ENCODE assay signal across 18 mouse cellular contexts in the genomic region with DNA sequence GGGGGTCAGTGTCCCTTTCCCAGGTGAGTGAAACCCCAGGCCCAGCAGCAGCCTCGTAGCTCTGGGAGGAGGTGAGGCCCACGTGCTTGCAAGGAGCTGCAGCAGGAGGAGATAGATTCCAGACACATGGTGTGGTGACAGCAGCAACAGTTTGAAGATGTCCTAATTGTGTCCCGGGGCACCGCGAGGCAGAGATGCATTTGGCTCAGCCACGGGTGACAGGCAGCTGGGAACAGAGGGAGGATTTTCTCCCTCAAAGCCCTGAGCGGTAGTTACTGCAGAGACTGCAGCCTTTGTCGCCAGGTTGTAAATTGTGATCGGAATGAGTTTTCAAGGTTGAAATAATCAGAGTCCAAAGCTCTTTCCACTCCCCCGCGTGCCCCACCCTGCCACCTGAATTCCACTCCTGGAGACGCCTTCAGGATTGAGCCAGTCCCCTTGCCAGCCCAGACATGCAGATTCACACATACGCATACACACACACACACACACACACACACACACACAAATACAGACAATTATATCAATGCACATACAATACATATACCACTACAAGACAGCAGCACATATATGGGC.
DNase-seq lines count a peak whose midpoint lies in the region; ATAC-seq and TF ChIP-seq lines count a peak whose summit lies in the region.
"Had no signal": no experiment of that assay in that cellular context is flagged by ENCODE, and none has a peak within 500 bp of the region (broad histone marks: within the 10 kb centered on the region; RNA-seq: fewer than 3 reads in every experiment).

No protein-coding gene starts in this region.

- H3K9ac ChIP-seq in hindbrain, postnatal 0 days (replicated peaks; ENCODE audit: low read length), result no peak overlapping the region
- H3K9ac ChIP-seq in hindbrain, embryonic 11.5 days (ENCODE audit: low read depth, low read length), result no peak overlapping the region
- H3K9ac ChIP-seq in midbrain, postnatal 0 days (replicated peaks; ENCODE audit: low read length, poor library complexity, severe bottlenecking), result no peak overlapping the region
- H3K9ac ChIP-seq: embryonic facial prominence, embryonic 13.5 days; liver, embryonic 15.5 days had no signal

- no peaks in the 10 kb centered on the region for H3K27me3 ChIP-seq in hindbrain, postnatal 0 days (ENCODE audit: insufficient read depth, low read length)
- no peaks in the 10 kb centered on the region for H3K27me3 ChIP-seq in hindbrain, embryonic 11.5 days (ENCODE audit: control insufficient read depth, insufficient read depth, low read length)
- peaks cover 3% of the 10 kb centered on the region; the same call in 1 of the 2 replicates for H3K27me3 ChIP-seq in embryonic facial prominence, embryonic 10.5 days (replicated peaks; ENCODE audit: low read depth, poor library complexity, severe bottlenecking)
- H3K27me3 ChIP-seq in midbrain, postnatal 0 days (ENCODE audit: insufficient read depth, low read length), result no peaks in the 10 kb centered on the region
- H3K27me3 ChIP-seq: embryonic facial prominence, embryonic 13.5 days; liver, embryonic 15.5 days had no signal

- H3K27ac ChIP-seq in hindbrain, postnatal 0 days, result no peak overlapping the region
- no peak overlapping the region for H3K27ac ChIP-seq in hindbrain, embryonic 11.5 days (ENCODE audit: low read depth, low read length)
- H3K27ac ChIP-seq in embryonic facial prominence, embryonic 10.5 days (replicated peaks), result no peak overlapping the region; the same call in 1 of the 2 replicates
- H3K27ac ChIP-seq in midbrain, postnatal 0 days (ENCODE audit: low read depth, low read length), result peak overlapping the region; percentile 39; the same call in 1 of the 2 replicates
- H3K27ac ChIP-seq: embryonic facial prominence, embryonic 13.5 days; layer of hippocampus, adult 2 months; liver, embryonic 15.5 days had no signal

- peaks cover 4% of the 10 kb centered on the region for H3K4me1 ChIP-seq in hindbrain, postnatal 0 days (ENCODE audit: insufficient read depth, low read length)
- no peaks in the 10 kb centered on the region for H3K4me1 ChIP-seq in hindbrain, embryonic 11.5 days (replicated peaks; ENCODE audit: control insufficient read depth, insufficient read depth, low read length)
- H3K4me1 ChIP-seq in embryonic facial prominence, embryonic 10.5 days, result peaks cover 30% of the 10 kb centered on the region
- H3K4me1 ChIP-seq in midbrain, postnatal 0 days (ENCODE audit: insufficient read depth, low read length), result no peaks in the 10 kb centered on the region; the same call in 1 of the 2 replicates
- H3K4me1 ChIP-seq: liver, embryonic 15.5 days had no signal

- DNase-seq in hindbrain, postnatal 0 days (ENCODE audit: low spot score), result peak; percentile 34
- no peak for DNase-seq in hindbrain, embryonic 11.5 days (ENCODE audit: low spot score)
- peak; percentile 12 for DNase-seq in R1 (ENCODE audit: low read depth, low spot score)
- peak; percentile 22 for DNase-seq in embryonic facial prominence, embryonic 10.5 days (ENCODE audit: low spot score)
- no peak for DNase-seq in midbrain, postnatal 0 days (ENCODE audit: low spot score)
- DNase-seq in adrenal gland, adult (ENCODE audit: inconsistent age in 2 of 2, low spot score in 1 of 2), result no peak
- DNase-seq in cerebellum, postnatal 10 days, result no peak
- DNase-seq: adrenal gland, postnatal 25 days; gastrocnemius, postnatal 36 days; heart, postnatal 36 days; kidney, adult 8-10 months; lung, postnatal 10 days; thymus, postnatal 4 days had no signal

- no peak overlapping the region for H3K4me3 ChIP-seq in hindbrain, postnatal 0 days (ENCODE audit: low read length)
- no peak overlapping the region for H3K4me3 ChIP-seq in hindbrain, embryonic 11.5 days (ENCODE audit: low read depth, low read length)
- no peak overlapping the region for H3K4me3 ChIP-seq in embryonic facial prominence, embryonic 10.5 days
- no peak overlapping the region for H3K4me3 ChIP-seq in midbrain, postnatal 0 days (ENCODE audit: low read depth, low read length)
- H3K4me3 ChIP-seq: embryonic facial prominence, embryonic 13.5 days; layer of hippocampus, adult 2 months; liver, embryonic 15.5 days had no signal

- ATAC-seq in hindbrain, postnatal 0 days, result no peak
- ATAC-seq in hindbrain, embryonic 11.5 days (ENCODE audit: low FRiP score), result no peak
- no peak for ATAC-seq in midbrain, postnatal 0 days (ENCODE audit: low FRiP score)

- H3K9me3 ChIP-seq in hindbrain, postnatal 0 days (ENCODE audit: low read length), result no peaks in the 10 kb centered on the region
- H3K9me3 ChIP-seq in hindbrain, embryonic 11.5 days (ENCODE audit: control insufficient read depth, low read length), result no peaks in the 10 kb centered on the region
- no peaks in the 10 kb centered on the region for H3K9me3 ChIP-seq in embryonic facial prominence, embryonic 10.5 days
- no peaks in the 10 kb centered on the region for H3K9me3 ChIP-seq in midbrain, postnatal 0 days (ENCODE audit: low read length)
- H3K9me3 ChIP-seq: embryonic facial prominence, embryonic 13.5 days; liver, embryonic 15.5 days had no signal

- no peak for TF ChIP-seq CTCF in hindbrain, postnatal 0 days (IDR thresholded peaks at IDR 0.05; ENCODE audit: low read depth)
- TF ChIP-seq CTCF in midbrain, postnatal 0 days (IDR thresholded peaks at IDR 0.05), result no peak

- no peak overlapping the region for H3K4me2 ChIP-seq in hindbrain, postnatal 0 days (ENCODE audit: low read depth, low read length)
- no peak overlapping the region for H3K4me2 ChIP-seq in hindbrain, embryonic 11.5 days (replicated peaks; ENCODE audit: low read depth, low read length)
- no peak overlapping the region for H3K4me2 ChIP-seq in midbrain, postnatal 0 days (ENCODE audit: low read depth, low read length, poor library complexity, severe bottlenecking)
- H3K4me2 ChIP-seq: embryonic facial prominence, embryonic 13.5 days; heart, embryonic 11.5 days; liver, embryonic 15.5 days had no signal

- WGBS in hindbrain, postnatal 0 days, result 36% methylated on average over 13 of the region's 13 CpGs
- WGBS in hindbrain, embryonic 11.5 days, result 66% methylated on average over 13 of the region's 13 CpGs
- 56% methylated on average over 13 of the region's 13 CpGs for WGBS in embryonic facial prominence, embryonic 10.5 days
- 31% methylated on average over 13 of the region's 13 CpGs for WGBS in midbrain, postnatal 0 days

- H3K36me3 ChIP-seq in hindbrain, postnatal 0 days (ENCODE audit: insufficient read depth, low read length), result no peaks in the 10 kb centered on the region
- no peaks in the 10 kb centered on the region for H3K36me3 ChIP-seq in hindbrain, embryonic 11.5 days (ENCODE audit: control insufficient read depth, insufficient read depth, low read length)
- H3K36me3 ChIP-seq in embryonic facial prominence, embryonic 10.5 days (replicated peaks), result no peaks in the 10 kb centered on the region
- H3K36me3 ChIP-seq in midbrain, postnatal 0 days (ENCODE audit: insufficient read depth, low read length), result no peaks in the 10 kb centered on the region; the same call in 1 of the 2 replicates
- H3K36me3 ChIP-seq: embryonic facial prominence, embryonic 13.5 days; G1E; liver, embryonic 15.5 days had no signal

Comparison
In these comparisons a context has a peak if more than half of its experiments do, and no peak if none do; other contexts are left out.
1. DNase-seq: peak in hindbrain, postnatal 0 days (single experiment), R1 (single experiment) and embryonic facial prominence, embryonic 10.5 days (single experiment); none in hindbrain, embryonic 11.5 days (single experiment), midbrain, postnatal 0 days (single experiment), adrenal gland, adult (0 of 2) and cerebellum, postnatal 10 days (0 of 2).